ENCODE assay signal across 8 mouse cellular contexts in the genomic region with DNA sequence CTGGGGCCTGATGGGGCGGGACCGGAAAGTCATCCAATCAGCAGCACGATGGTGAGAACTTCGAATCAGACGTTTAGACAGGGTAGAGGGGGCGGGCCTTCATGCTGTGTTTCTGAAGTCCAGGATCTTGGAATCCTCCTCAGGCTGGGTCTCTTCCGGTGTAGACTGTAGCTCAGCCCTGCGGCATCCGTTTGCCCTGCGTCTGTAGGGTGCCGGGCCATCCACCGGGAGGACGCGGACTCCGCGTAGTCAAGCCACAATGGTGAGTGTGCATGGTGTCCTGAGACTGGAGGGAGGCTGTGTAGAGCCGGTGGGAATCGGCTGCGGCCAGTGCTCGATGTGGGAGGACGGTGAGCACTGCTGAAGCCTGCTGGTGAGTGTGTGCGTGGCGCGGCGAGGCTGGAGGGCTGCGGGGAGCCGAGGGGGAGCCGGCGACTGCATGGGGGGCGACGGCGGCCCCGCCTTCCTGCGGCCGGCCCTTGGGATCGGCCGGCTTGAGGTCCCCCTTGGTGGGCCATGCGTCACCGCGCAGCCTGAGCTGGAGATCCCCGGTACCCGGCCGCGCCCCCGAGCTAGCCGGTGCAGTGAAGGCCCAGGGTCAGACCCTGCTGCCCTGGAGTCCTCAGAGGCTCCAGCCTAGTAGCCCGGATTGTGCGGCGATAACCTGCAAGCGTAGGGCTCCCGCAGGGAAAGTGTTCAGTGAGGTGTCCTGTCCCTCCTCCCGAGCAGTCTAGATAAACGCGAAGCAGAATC. TPM values are rescaled to one million over a fixed set of nuclear protein-coding genes. Genes with fewer than 3 reads are reported as not detected.
DNase-seq lines count a peak whose midpoint lies in the region; ATAC-seq and TF ChIP-seq lines count a peak whose summit lies in the region.

A gene (plus strand): TSS at position 84 of the 753 bp plus-strand sequence.

- WGBS in heart, embryonic 12.5 days, result under 1% methylated on average over 51 of the region's 54 CpGs
- 1% methylated on average over 44 of the region's 54 CpGs for WGBS in kidney, postnatal 0 days
- WGBS in liver, embryonic 11.5 days, result under 1% methylated on average over 54 of the region's 54 CpGs
- WGBS in stomach, embryonic 14.5 days, result under 1% methylated on average over 45 of the region's 54 CpGs

- peak within 1 kb of the TSS; percentile 85 for H3K27ac ChIP-seq in heart, embryonic 12.5 days (ENCODE audit: poor library complexity, severe bottlenecking)
- H3K27ac ChIP-seq in kidney, postnatal 0 days, result peak within 1 kb of the TSS; percentile 87
- peak within 1 kb of the TSS; percentile 67 for H3K27ac ChIP-seq in liver, embryonic 11.5 days (ENCODE audit: low read depth, low read length)
- H3K27ac ChIP-seq in stomach, embryonic 14.5 days (ENCODE audit: low read length), result peak within 1 kb of the TSS; percentile 89

- peak; percentile 97 for ATAC-seq in erythroblast, adult 5-6 weeks (replicated peaks; ENCODE audit: low FRiP score, poor library complexity, severe bottlenecking)
- peak; percentile 97 for ATAC-seq in heart, embryonic 12.5 days (ENCODE audit: insufficient number of reproducible peaks, low FRiP score)
- peak; percentile 99 for ATAC-seq in kidney, postnatal 0 days (replicated peaks; ENCODE audit: low FRiP score, low read depth)
- peak; percentile 99 for ATAC-seq in liver, embryonic 11.5 days (replicated peaks; ENCODE audit: low FRiP score)
- ATAC-seq in stomach, embryonic 14.5 days (ENCODE audit: insufficient number of reproducible peaks, insufficient read depth, low FRiP score, low read depth), result peak; percentile 99

- H3K9ac ChIP-seq in heart, embryonic 12.5 days, result peak within 1 kb of the TSS; percentile 94
- H3K9ac ChIP-seq in kidney, postnatal 0 days (ENCODE audit: low read depth, low read length), result peak within 1 kb of the TSS; percentile 85
- H3K9ac ChIP-seq in liver, embryonic 11.5 days (ENCODE audit: low read depth, low read length), result peak within 1 kb of the TSS; percentile 81
- H3K9ac ChIP-seq in stomach, embryonic 14.5 days (replicated peaks; ENCODE audit: low read depth, low read length), result peak within 1 kb of the TSS; percentile 89

- H3K27me3 ChIP-seq in heart, embryonic 12.5 days (replicated peaks), result no peaks in the 10 kb centered on the region
- no peaks in the 10 kb centered on the region for H3K27me3 ChIP-seq in kidney, postnatal 0 days (ENCODE audit: insufficient read depth, low read length)
- no peaks in the 10 kb centered on the region for H3K27me3 ChIP-seq in liver, embryonic 11.5 days (replicated peaks; ENCODE audit: control insufficient read depth, insufficient read depth, low read length)
- H3K27me3 ChIP-seq in stomach, embryonic 14.5 days (ENCODE audit: control insufficient read depth, insufficient read depth, low read length), result no peaks in the 10 kb centered on the region

- peak within 1 kb of the TSS; percentile 80 for H3K4me3 ChIP-seq in heart, embryonic 12.5 days
- peak within 1 kb of the TSS; percentile 75 for H3K4me3 ChIP-seq in kidney, postnatal 0 days (replicated peaks; ENCODE audit: low read depth, low read length)
- peak within 1 kb of the TSS; percentile 91 for H3K4me3 ChIP-seq in liver, embryonic 11.5 days (ENCODE audit: low read depth, low read length)
- peak within 1 kb of the TSS; percentile 93 for H3K4me3 ChIP-seq in stomach, embryonic 14.5 days (ENCODE audit: low read depth, low read length)

- no peaks in the 10 kb centered on the region for H3K9me3 ChIP-seq in heart, embryonic 12.5 days (replicated peaks)
- no peaks in the 10 kb centered on the region for H3K9me3 ChIP-seq in kidney, postnatal 0 days (replicated peaks; ENCODE audit: low read length)
- no peaks in the 10 kb centered on the region for H3K9me3 ChIP-seq in liver, embryonic 11.5 days (ENCODE audit: control insufficient read depth, low read length)
- H3K9me3 ChIP-seq in stomach, embryonic 14.5 days (ENCODE audit: control insufficient read depth, low read depth, low read length), result no peaks in the 10 kb centered on the region

- DNase-seq in B cell, adult 2 months, result peak; percentile 79 to 82
- peak; percentile 98 for DNase-seq in brain, adult 2 months (ENCODE audit: low read depth, low spot score)
- peak; percentile 98 for DNase-seq in kidney, postnatal 0 days (ENCODE audit: low spot score)
- peak; percentile 74 for DNase-seq in liver, embryonic 11.5 days (ENCODE audit: low spot score)
- DNase-seq in naive thymus-derived CD4-positive, alpha-beta T cell, adult 2 months (ENCODE audit: low read depth), result peak; percentile 78

- H3K36me3 ChIP-seq in heart, embryonic 12.5 days, result no peaks in the 10 kb centered on the region
- H3K36me3 ChIP-seq in kidney, postnatal 0 days (ENCODE audit: insufficient read depth, low read length), result no peaks in the 10 kb centered on the region
- H3K36me3 ChIP-seq in liver, embryonic 11.5 days (ENCODE audit: control insufficient read depth, insufficient read depth, low read length), result no peaks in the 10 kb centered on the region
- H3K36me3 ChIP-seq in stomach, embryonic 14.5 days (ENCODE audit: control insufficient read depth, insufficient read depth, low read length), result no peaks in the 10 kb centered on the region

- TF ChIP-seq CTCF in kidney, postnatal 0 days (IDR thresholded peaks at IDR 0.05; ENCODE audit: low read depth), result 0 out of 2 replicates have a peak, but pooled peaks have one; percentile 4

- H3K4me2 ChIP-seq in heart, embryonic 12.5 days, result peak within 1 kb of the TSS; percentile 86
- H3K4me2 ChIP-seq in kidney, postnatal 0 days (ENCODE audit: low read length), result peak within 1 kb of the TSS; percentile 86
- peak within 1 kb of the TSS; percentile 77 for H3K4me2 ChIP-seq in liver, embryonic 11.5 days
- H3K4me2 ChIP-seq in stomach, embryonic 14.5 days (replicated peaks; ENCODE audit: low read depth, low read length), result peak within 1 kb of the TSS; percentile 70

- peaks cover 26% of the 10 kb centered on the region for H3K4me1 ChIP-seq in heart, embryonic 12.5 days (replicated peaks)
- peaks cover 9% of the 10 kb centered on the region for H3K4me1 ChIP-seq in kidney, postnatal 0 days (replicated peaks; ENCODE audit: insufficient read depth, low read length)
- H3K4me1 ChIP-seq in liver, embryonic 11.5 days (replicated peaks; ENCODE audit: control insufficient read depth, insufficient read depth, low read length), result peaks cover 4% of the 10 kb centered on the region
- H3K4me1 ChIP-seq in stomach, embryonic 14.5 days (ENCODE audit: control insufficient read depth, insufficient read depth, low read length), result peaks cover 13% of the 10 kb centered on the region; the same call in 1 of the 2 replicates

RNA-seq across cellular contexts. Expression of the gene that starts here (rescaled TPM):
- under 0.01 and 1.0 TPM in 2 replicates for total RNA-seq in erythroblast, adult 5-6 weeks (2015; ENCODE audit: low replicate concordance)
- 0.28 and 1.1 TPM in 2 replicates for total RNA-seq in erythroblast, adult 5-6 weeks (2017; ENCODE audit: low replicate concordance)
- 4.1 and 4.9 TPM in 2 replicates for polyA plus RNA-seq in heart, embryonic 12.5 days (2016; fragmentation: Nextera tagmentation; extraction: Ambion mirVana)
- 5.2 and 6.1 TPM in 2 replicates for polyA plus RNA-seq in kidney, postnatal 0 days (2015; fragmentation: Nextera tagmentation; extraction: Ambion mirVana)
- 4.0 and 4.2 TPM in 2 replicates for polyA plus RNA-seq in liver, embryonic 11.5 days (2014; fragmentation: Nextera tagmentation; extraction: Ambion mirVana)
- polyA plus RNA-seq in stomach, embryonic 14.5 days (2014; fragmentation: Nextera tagmentation; extraction: Ambion mirVana), result 10.8 and 11.4 TPM in 2 replicates

Comparison
In these comparisons a context has a peak if more than half of its experiments do, and no peak if none do; other contexts are left out.
1. Peak in every context shown above with its lines: DNase-seq, ATAC-seq, H3K4me3 ChIP-seq and H3K27ac ChIP-seq.